Mouse (Mus musculus): Measurements from ENCODE around the gene Cacna1s.

DNA sequence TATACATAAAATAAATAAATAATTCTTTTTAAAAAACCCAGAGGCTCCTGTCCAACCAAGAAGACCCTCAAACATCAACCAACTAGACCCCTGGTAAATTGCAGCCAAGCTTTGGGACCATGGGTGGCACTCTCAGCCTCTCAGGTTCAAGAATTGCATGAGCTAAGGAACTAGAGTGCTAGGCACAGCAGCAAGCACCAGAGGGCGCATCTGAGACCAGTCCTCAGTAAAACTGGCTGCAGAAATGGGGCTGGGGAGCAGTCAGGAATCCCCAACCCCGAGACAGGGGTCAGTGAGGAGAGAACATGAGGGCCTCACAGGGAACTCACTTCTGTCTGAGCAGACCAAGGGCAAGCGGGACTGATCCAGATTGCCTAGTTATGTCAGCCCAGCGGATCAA, 6.8 kb upstream of the Cacna1s start:
- peak; percentile 67 for TF ChIP-seq CTCF (IDR thresholded peaks at IDR 0.05; ENCODE audit: low read depth, low read length)
- no peak for TF ChIP-seq POLR2A (IDR thresholded peaks at IDR 0.05; ENCODE audit: borderline replicate concordance, low read depth, low read length)
